Mouse (Mus musculus) intestine, embryonic 15.5 days (tissue): Measurements from ENCODE around the gene Pik3cg. TPM values are rescaled to one million over a fixed set of nuclear protein-coding genes. Genes with fewer than 3 reads are reported as not detected.
A peak's percentile ranks its signal among the peaks of the same experiment; 100 is the strongest.
"Not testable (repeated sequence)": the region's sequence is repeated elsewhere in the genome, so short reads cannot be mapped to it uniquely, and the experiment has no call there.

Source experiments
- ATAC-seq: fragments of 200-750 bp; cut with Nextera tagmentation; 2 replicates; pipeline ENCODE4 v1.8.0; 2017; ENCODE audit warnings: moderate TSS enrichment, moderate library complexity
- H3K27ac ChIP-seq: fragments of 300-500 bp; sonication (generic); 2 replicates; pipeline ENCODE4 v1.5.1; 2015; ENCODE audit warnings: mild to moderate bottlenecking, inconsistent platforms
- H3K27me3 ChIP-seq: fragments of 300-500 bp; sonication (generic); replicated peaks from 2 replicates; pipeline ENCODE4 v1.6.1; 2015; ENCODE audit warnings: inconsistent platforms
- H3K36me3 ChIP-seq: fragments of 300-500 bp; sonication (generic); 2 replicates; pipeline ENCODE4 v1.6.1; 2015; ENCODE audit warnings: inconsistent platforms
- H3K4me1 ChIP-seq: fragments of 300-500 bp; sonication (generic); replicated peaks from 2 replicates; pipeline ENCODE4 v1.6.1; 2015; ENCODE audit warnings: inconsistent platforms
- H3K4me2 ChIP-seq: fragments of 300-500 bp; sonication (generic); replicated peaks from 2 replicates; pipeline ENCODE4 v1.6.1; 2015; ENCODE audit warnings: mild to moderate bottlenecking, inconsistent platforms
- H3K4me3 ChIP-seq: fragments of 300-500 bp; sonication (generic); replicated peaks from 2 replicates; pipeline ENCODE4 v1.5.1; 2015; ENCODE audit warnings: inconsistent platforms
- H3K9ac ChIP-seq: fragments of 300-500 bp; sonication (generic); 2 replicates; pipeline ENCODE4 v1.6.1; 2015; ENCODE audit warnings: inconsistent platforms
- H3K9me3 ChIP-seq: fragments of 300-500 bp; sonication (generic); 2 replicates; pipeline ENCODE4 v1.6.1; 2016; ENCODE audit warnings: inconsistent platforms
- WGBS: fragments of 180-500 bp; shearing (Covaris S2); methylation state at CpG from one replicate; pipeline ENCODE4 v1.1.7; 2015; 5-methylcytosine and 5-hydroxymethylcytosine counted together
- polyA plus RNA-seq: library from polyadenylated mRNA; unstranded; fragments of >200 nt; fragmentation: Nextera tagmentation; extraction: Ambion mirVana; gene quantifications from 2 replicates; pipeline ENCODE4 v1.2.1, GENCODE M21; 2015

The Pik3cg gene
- 2.1 and 2.3 TPM in 2 replicates for polyA plus RNA-seq

DNA sequence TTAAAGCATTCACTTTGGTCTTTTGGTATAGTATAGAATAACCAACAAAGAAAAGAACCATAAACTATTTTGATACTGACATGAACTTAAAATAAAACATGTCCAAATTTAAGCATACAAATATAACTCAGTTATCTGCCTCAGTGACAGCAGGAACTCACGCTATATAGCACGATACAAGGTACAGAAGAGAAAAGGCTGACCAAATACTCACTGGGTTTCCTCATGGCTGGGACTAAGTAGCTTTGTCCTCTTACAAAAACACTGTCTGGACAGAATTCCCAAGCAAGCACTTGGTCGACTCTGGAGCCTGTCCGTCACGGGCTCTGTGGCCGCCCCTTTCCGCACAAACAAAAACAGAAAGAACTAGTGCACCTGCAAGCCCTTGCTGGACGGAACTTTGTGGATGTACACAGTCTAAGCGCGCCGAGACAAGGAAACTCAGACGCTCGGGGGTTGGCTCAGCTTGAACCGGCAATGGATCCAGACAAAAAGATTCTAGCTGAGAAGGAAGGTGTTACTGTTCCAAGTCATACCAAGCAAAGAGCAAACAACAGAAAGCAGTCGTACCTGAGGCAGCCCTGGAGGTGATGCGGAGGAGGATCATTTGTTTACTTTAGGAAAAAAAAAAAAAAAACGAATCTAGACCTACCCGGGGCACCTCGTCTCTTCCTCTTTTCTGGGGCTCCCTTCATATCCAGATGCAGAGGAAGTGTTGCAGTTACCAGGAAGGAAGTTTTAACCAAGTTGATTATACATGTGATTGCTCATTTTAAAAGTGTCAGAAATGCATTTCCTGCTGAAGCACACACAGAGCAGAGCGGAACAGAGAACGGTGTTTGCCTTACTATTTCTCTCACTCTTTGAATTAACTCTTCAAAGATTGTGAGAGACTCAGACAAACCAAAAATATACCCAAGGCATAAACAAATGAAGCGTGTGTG is at the start of gene Pik3cg:
Gene Pik3cg (minus strand): TSS at position 712 of the 944 bp plus-strand sequence.
- Histone ChIP-seq H3K4me2 (peak within 1 kb of the TSS; percentile 40), H3K36me3 (no peaks in the 10 kb centered on the region), H3K4me1 (no peaks in the 10 kb centered on the region), H3K27ac (no peak within 1 kb of the TSS; the same call in 1 of the 2 replicates), H3K27me3 (no peaks in the 10 kb centered on the region), H3K9ac (no peak within 1 kb of the TSS), H3K4me3 (peak within 1 kb of the TSS; percentile 21), H3K9me3 (no peaks in the 10 kb centered on the region)
- 39% methylated on average over 22 of the region's 22 CpGs for WGBS
- ATAC-seq: peak; percentile 41; the same call in 1 of the 2 replicates

GRCm38 (mm10) chr12:32248483-32248882 is 40.0 kb upstream of the Pik3cg start:
- H3K36me3 ChIP-seq: no peaks in the 10 kb centered on the region
- H3K27me3 ChIP-seq: 0 out of 2 replicates have a peak, but pooled peaks cover 3% of the 10 kb centered on the region
- no peak overlapping the region for H3K4me3 ChIP-seq
- no peaks in the 10 kb centered on the region for H3K9me3 ChIP-seq
- no peak overlapping the region for H3K9ac ChIP-seq
- ATAC-seq: no peak
- H3K4me2 ChIP-seq: no peak overlapping the region
- H3K27ac ChIP-seq: no peak overlapping the region
- 52% methylated on average over 2 of the region's 2 CpGs for WGBS
- no peaks in the 10 kb centered on the region for H3K4me1 ChIP-seq

DNA sequence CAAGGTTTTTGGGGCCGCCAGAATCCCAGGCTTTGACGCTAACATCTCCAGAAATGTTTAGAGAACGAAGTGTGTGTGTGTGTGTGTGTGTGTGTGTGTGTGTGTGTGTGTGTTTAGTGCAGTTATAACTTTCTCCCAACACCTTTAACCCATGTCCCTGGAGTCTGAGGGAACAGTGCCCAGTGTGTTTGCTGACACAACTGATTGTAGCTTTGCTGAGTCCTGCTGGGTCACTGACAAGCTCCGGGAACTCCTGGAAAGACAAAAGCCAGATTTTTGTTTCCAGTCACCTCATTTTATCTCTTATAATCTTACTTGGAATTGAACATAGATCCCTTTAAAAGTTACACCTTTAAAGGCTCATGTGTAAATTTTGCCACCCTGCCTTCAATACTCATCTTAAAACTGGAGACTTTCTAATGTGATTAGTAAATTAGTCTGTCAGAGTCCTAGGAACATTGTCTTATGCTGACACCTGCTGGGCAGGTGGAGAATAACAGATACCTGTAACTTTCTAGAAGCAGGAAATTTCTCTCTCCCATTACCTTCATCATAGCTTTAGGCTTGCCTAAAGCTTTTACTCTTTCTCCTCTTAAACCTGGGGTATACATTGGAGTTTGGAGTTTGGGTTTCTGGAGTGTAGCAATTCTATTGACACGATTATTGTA is 37.2 kb upstream of the Pik3cg start:
- Histone ChIP-seq H3K9me3 (no peaks in the 10 kb centered on the region), H3K27me3 (0 out of 2 replicates have a peak, but pooled peaks cover 3% of the 10 kb centered on the region), H3K9ac (no peak overlapping the region), H3K36me3 (no peaks in the 10 kb centered on the region), H3K4me3 (no peak overlapping the region), H3K4me2 (no peak overlapping the region), H3K4me1 (no peaks in the 10 kb centered on the region), H3K27ac (no peak overlapping the region)
- whole genome bisulfite sequencing: 47% methylated on average over 5 of the region's 5 CpGs
- ATAC-seq: no peak

- no peak overlapping the region for H3K4me2 ChIP-seq
- H3K4me3 ChIP-seq: no peak overlapping the region
- WGBS: 84% methylated on average over 1 of the region's 1 CpGs
- H3K9me3 ChIP-seq: no peaks in the 10 kb centered on the region
- H3K4me1 ChIP-seq: no peaks in the 10 kb centered on the region
- no peak for ATAC-seq
- no peak overlapping the region for H3K27ac ChIP-seq
- no peak overlapping the region for H3K9ac ChIP-seq
- H3K27me3 ChIP-seq: 0 out of 2 replicates have a peak, but pooled peaks cover 3% of the 10 kb centered on the region
- H3K36me3 ChIP-seq: no peaks in the 10 kb centered on the region
Observed at GRCm38 (mm10) chr12:32243586-32243985, 35.1 kb upstream of the Pik3cg start.

DNA sequence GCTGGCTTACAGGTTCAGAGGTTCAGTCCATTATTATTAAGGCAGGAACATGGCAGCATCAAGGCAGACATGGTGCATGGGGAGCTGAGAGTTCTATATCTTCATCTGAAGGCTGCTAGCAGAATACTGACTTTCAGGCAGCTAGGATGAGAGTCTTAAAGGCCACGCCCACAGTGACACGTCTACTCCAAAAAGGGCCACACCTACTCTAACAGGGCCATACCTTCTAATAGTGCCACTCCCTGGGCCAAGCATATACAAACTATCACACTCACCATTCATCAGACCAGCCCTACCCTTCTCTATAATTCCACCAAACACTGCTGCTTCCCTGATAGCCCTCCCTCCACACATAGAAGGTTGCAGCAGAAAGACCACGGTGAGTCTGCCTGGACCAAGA is 30.7 kb upstream of the Pik3cg start:
- not testable (repeated sequence) for H3K36me3 ChIP-seq, H3K9ac ChIP-seq, H3K9me3 ChIP-seq, H3K27me3 ChIP-seq, H3K4me3 ChIP-seq, ATAC-seq, H3K4me1 ChIP-seq, H3K4me2 ChIP-seq, H3K27ac ChIP-seq
- WGBS: 77% methylated on average over 3 of the region's 3 CpGs

- Histone ChIP-seq H3K27ac (no peak overlapping the region), H3K4me1 (no peaks in the 10 kb centered on the region), H3K4me2 (no peak overlapping the region), H3K36me3 (no peaks in the 10 kb centered on the region), H3K27me3 (no peaks in the 10 kb centered on the region), H3K9ac (no peak overlapping the region), H3K9me3 (no peaks in the 10 kb centered on the region), H3K4me3 (no peak overlapping the region)
- ATAC-seq: no peak
- 52% methylated on average over 5 of the region's 5 CpGs for WGBS
Observed at GRCm38 (mm10) chr12:32238433-32238832, 30.0 kb upstream of the Pik3cg start.

- no peak overlapping the region for H3K27ac ChIP-seq
- no peak overlapping the region for H3K9ac ChIP-seq
- ATAC-seq: no peak
- H3K4me1 ChIP-seq: no peaks in the 10 kb centered on the region
- WGBS: 59% methylated on average over 5 of the region's 5 CpGs
- H3K4me2 ChIP-seq: no peak overlapping the region
- H3K36me3 ChIP-seq: no peaks in the 10 kb centered on the region
- H3K27me3 ChIP-seq: no peaks in the 10 kb centered on the region
- no peaks in the 10 kb centered on the region for H3K9me3 ChIP-seq
- no peak overlapping the region for H3K4me3 ChIP-seq
Observed at GRCm38 (mm10) chr12:32237839-32238238, 29.4 kb upstream of the Pik3cg start.

- Histone ChIP-seq H3K36me3 (no peaks in the 10 kb centered on the region), H3K9me3 (no peaks in the 10 kb centered on the region), H3K27ac (no peak overlapping the region), H3K9ac (no peak overlapping the region), H3K4me2 (no peak overlapping the region), H3K27me3 (no peaks in the 10 kb centered on the region), H3K4me3 (no peak overlapping the region), H3K4me1 (no peaks in the 10 kb centered on the region)
- ATAC-seq: no peak
- 27% methylated on average over 1 of the region's 1 CpGs for WGBS
Observed at GRCm38 (mm10) chr12:32237139-32237538, 28.7 kb upstream of the Pik3cg start.

- Histone ChIP-seq H3K27ac (no peak overlapping the region), H3K4me2 (no peak overlapping the region), H3K4me1 (no peaks in the 10 kb centered on the region), H3K4me3 (no peak overlapping the region), H3K27me3 (no peaks in the 10 kb centered on the region), H3K36me3 (no peaks in the 10 kb centered on the region), H3K9ac (no peak overlapping the region), H3K9me3 (no peaks in the 10 kb centered on the region)
- WGBS: 77% methylated on average over 3 of the region's 3 CpGs
- no peak for ATAC-seq
Observed at GRCm38 (mm10) chr12:32236450-32236849, 28.0 kb upstream of the Pik3cg start.

GRCm38 (mm10) chr12:32233871-32234270 is 25.4 kb upstream of the Pik3cg start:
- ATAC-seq: no peak
- Histone ChIP-seq H3K27me3 (no peaks in the 10 kb centered on the region), H3K9me3 (no peaks in the 10 kb centered on the region), H3K4me3 (no peak overlapping the region), H3K4me2 (no peak overlapping the region), H3K27ac (no peak overlapping the region), H3K4me1 (no peaks in the 10 kb centered on the region), H3K36me3 (no peaks in the 10 kb centered on the region), H3K9ac (no peak overlapping the region)
- 58% methylated on average over 4 of the region's 4 CpGs for WGBS

GRCm38 (mm10) chr12:32231398-32231797 is 22.9 kb upstream of the Pik3cg start:
- Histone ChIP-seq H3K9ac (no peak overlapping the region), H3K9me3 (no peaks in the 10 kb centered on the region), H3K4me1 (no peaks in the 10 kb centered on the region), H3K36me3 (no peaks in the 10 kb centered on the region), H3K27ac (no peak overlapping the region), H3K27me3 (no peaks in the 10 kb centered on the region), H3K4me2 (no peak overlapping the region), H3K4me3 (no peak overlapping the region)
- WGBS: 96% methylated on average over 1 of the region's 1 CpGs
- no peak for ATAC-seq

DNA sequence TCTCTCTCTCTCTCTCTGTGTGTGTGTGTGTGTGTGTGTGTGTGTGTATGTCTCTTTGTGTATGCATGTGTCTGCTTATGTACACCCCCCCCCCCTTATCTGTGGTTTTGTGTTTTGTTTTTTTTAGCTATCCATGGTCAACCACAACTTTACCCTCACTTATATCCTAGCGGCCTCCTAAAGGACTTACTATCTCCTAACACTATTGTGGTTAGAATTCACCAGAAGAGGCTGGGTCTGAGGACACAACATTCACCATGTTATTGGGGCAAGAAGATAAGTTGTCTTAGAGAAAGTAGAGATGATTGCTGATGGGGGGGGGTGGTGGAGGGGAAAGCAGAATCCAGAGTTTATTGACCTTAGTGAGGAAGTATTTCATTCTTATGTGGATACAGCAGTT is 15.2 kb upstream of the Pik3cg start:
- no peak overlapping the region for H3K27ac ChIP-seq
- no peaks in the 10 kb centered on the region for H3K36me3 ChIP-seq
- 90% methylated on average over 1 of the region's 1 CpGs for WGBS
- H3K4me3 ChIP-seq: no peak overlapping the region
- no peaks in the 10 kb centered on the region for H3K27me3 ChIP-seq
- no peaks in the 10 kb centered on the region for H3K4me1 ChIP-seq
- ATAC-seq: no peak
- no peak overlapping the region for H3K9ac ChIP-seq
- no peaks in the 10 kb centered on the region for H3K9me3 ChIP-seq
- H3K4me2 ChIP-seq: no peak overlapping the region
